Mouse (Mus musculus): ENCODE results near the gene Srbd1.

Gene Srbd1

GRCm38 (mm10) chr17:85975077-85975476 is 169.9 kb downstream of the Srbd1 start:
- DNase-seq = no peak

DNA sequence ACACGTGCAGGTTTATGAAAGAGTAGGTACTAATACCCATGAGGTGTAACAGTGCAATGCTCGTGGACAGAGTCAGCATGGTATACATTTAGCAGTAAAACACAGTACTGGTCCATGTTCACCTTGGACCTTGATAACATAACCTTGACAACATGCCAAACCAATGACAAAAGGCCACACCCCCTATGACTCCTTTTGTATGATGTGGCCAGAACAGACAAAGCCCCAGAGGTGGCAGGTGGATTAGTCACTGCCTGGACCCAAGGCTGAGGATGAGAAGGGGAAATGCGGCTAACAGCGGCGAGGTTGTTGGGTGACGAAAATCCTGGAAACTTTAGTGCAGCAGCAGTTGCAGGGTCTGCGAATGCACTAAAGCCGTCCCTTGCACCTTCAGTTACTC is 170.4 kb downstream of the Srbd1 start:
- DNase-seq = no peak

DNA sequence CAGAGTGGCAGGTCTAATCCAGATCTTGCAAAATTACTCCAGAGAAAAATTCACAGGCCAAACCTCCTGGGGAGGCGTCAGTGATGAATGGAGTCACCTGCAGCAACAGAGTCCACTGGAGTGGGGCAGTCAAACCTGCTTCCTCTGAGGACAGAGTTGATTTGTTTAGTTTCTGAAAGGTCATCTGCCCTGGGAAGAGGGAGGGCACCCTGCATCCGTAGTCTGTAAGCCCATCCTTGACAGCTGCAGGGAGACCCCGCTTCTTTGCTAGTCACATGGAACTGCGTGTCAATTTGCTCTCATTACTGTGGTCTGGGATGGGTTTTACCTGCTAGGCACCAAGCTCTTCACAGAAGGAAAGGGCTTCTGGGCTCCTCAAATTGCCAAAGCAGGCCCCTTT is 173.9 kb downstream of the Srbd1 start:
- DNase-seq = no peak

DNA sequence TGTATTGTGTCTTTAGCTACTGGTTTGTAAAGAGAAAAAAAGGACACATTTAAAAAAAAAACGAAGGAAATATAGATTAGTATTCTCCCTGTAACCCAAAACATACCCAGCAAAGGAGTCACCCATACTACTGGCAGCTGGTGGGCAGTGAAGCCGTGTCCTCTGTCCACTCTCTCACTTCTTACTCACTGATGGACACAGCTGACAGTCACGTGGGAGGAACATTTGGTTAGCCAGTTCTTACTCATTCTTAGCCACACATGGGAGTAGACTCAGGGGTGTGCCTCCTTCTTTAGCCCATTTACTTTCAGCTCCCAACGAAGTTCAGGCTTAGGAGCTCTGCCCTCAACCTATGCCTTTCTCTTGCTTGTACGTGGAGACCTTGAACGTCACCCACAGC is 183.3 kb downstream of the Srbd1 start:
- DNase-seq = no peak

DNA sequence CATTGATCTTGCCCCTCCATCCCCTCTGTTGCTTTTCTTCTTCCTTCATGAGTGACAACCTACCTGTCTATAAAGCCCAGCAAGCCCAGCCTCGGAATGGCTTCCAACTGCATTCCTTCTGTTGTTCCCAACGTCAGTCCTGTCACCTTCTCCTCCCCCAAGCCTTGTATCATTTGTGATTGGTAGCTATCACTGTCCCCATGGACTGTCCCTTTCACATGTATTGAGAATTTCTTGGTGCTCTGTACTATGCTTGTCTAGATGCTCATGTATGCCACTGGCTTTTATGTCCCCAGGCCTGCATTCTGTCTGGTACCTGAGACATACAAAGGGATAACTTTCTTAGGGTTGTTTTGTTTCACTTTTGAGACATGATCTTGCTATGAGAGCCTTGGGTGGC is 193.2 kb downstream of the Srbd1 start:
- DNase-seq = no peak

GRCm38 (mm10) chr17:85949919-85950505 is 195.0 kb downstream of the Srbd1 start:
- no peak for DNase-seq

DNA sequence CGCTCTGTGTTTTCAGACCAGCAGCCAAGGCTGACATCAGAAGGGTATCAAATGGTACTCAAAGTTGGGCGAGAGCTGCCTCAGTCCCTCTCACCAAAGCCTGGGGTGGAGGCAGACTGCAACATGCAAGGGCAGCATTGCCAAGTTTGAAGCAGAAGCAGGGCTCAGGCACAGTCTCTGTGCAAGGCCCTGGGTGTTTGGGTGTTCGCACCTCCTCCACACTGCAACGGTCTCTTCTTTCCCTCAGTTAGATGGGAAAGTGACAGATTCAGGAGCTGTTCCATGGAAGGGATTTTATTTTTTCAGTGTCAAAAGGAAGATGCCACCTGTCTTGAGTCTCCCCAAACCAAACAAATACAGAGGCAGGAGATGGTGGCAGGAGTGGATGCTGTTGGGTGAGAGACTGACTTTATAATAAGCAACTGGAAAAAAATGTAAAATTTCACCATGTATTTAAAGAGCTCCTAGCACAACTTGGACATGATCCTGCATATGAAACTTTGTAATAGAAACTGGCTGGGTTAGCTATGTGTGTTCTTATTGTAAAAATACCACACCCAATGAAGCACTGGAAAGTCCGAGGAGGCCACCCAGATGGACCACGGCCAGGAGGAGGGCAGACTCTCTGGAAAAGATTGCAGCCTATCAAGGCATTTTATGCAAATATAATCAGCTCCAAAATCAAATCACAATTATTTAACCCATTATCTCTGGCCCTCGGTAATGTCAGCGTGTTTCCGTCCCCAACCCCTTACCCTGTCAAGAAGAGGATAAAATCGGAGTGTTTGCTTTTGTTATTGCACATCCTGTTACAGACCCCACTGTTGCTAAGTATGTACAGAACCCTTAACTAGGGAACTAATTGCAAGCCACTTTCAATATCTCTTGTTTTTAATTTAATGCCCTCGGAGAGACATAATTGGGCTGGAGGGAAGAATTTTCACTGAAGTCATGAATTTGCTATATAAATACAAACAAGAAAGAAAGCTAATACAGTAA is 195.8 kb downstream of the Srbd1 start:
- peak; percentile 53 for DNase-seq

GRCm38 (mm10) chr17:85944726-85945125 is 200.2 kb downstream of the Srbd1 start:
- no peak for DNase-seq

- DNase-seq = no peak
Observed at GRCm38 (mm10) chr17:85943994-85944640, 200.9 kb downstream of the Srbd1 start.

- no peak for DNase-seq
Observed at GRCm38 (mm10) chr17:85943551-85943981, 201.4 kb downstream of the Srbd1 start.

- no peak for DNase-seq
Observed at GRCm38 (mm10) chr17:85943071-85943470, 201.9 kb downstream of the Srbd1 start.

DNA sequence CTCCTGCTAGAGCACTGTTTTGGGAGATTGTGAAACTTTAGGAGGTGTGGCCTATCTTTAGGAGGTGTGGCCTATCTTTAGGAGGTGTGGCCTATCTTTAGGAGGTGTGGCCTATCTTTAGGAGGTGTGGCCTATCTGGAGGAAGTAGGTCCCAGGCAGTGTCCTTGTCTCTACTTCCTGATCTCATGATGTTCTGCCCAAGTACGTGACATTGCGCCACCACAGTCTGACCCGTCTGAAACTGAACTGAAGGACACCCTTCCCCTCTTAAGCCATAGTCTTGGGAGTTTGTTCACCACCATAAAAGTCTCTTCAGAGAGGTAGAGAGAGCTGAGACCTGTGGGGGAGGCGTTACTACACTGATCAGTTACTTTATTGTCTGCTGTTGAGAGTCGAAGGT is 202.9 kb downstream of the Srbd1 start:
- no peak for DNase-seq

DNA sequence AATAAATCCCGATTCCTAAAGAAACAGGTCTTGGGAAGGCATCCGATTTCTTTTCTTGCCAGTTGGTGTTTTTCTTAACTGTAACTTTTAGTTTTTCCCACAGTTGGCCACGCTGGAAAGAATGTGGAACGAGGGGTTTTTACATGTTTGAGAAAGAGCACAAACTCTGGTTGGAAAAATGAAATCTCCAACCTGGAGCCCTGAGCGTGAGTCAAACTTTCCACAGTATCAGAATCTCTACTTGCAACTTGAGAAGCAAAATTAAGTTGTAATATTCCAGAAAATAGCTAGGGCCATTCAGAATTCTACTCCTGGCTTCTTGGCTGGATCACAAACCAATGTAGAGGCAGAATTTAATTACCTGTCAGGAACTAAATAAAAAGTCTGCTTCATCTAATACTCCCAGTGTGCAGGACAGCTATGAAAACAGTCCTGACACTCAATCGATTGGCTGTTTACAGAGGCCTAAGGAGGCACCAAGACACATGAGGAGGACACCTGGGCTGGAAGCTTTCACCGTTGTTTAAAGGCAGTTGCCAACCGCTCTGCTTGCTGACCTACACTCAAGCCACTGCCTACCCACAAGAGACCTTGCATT is 203.7 kb downstream of the Srbd1 start:
- DNase-seq = no peak

GRCm38 (mm10) chr17:85937131-85937530 is 207.8 kb downstream of the Srbd1 start:
- DNase-seq = no peak

DNA sequence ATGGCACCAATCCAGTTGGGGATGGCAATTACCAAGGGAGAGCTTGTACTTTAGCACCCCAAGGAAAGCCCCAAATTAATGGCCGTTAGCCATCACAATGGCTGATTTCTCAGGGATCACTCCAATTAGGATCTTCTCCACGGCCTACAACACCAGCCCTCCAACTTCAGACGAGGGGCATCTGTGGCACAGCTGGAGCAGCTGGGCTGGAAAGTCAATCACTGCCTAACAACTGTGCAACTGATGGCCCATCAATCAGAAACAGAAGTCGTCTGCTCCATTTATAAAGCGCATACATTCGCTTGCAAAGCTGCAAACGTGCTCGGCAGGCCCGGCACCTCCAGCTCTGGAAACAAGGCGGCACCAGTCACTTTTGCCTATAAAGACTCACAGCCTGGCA is 209.7 kb downstream of the Srbd1 start:
- no peak for DNase-seq

All from lung, postnatal 14 days (tissue).